Mouse (Mus musculus): ENCODE measurements around the gene Ano1.

Gene Ano1

GRCm38 (mm10) chr7:144634875-144635274, 116.9 kb downstream of the Ano1 start:
- DNase-seq (ENCODE audit: low spot score in 2 of 2): no peak

GRCm38 (mm10) chr7:144634450-144634849, 117.3 kb downstream of the Ano1 start:
- DNase-seq (ENCODE audit: low spot score in 2 of 2): no peak

- DNase-seq (ENCODE audit: low spot score in 2 of 2): no peak
Measured at GRCm38 (mm10) chr7:144632321-144632720, 119.5 kb downstream of the Ano1 start.

- DNase-seq (ENCODE audit: low spot score in 2 of 2): no peak
Measured at GRCm38 (mm10) chr7:144630622-144631021, 121.2 kb downstream of the Ano1 start.

GRCm38 (mm10) chr7:144628334-144628915, 123.3 kb downstream of the Ano1 start:
- no peak for DNase-seq (ENCODE audit: low spot score in 2 of 2)

- no peak for DNase-seq (ENCODE audit: low spot score in 2 of 2)
Measured at GRCm38 (mm10) chr7:144627606-144628333, 124.0 kb downstream of the Ano1 start.

GRCm38 (mm10) chr7:144626042-144626441, 125.7 kb downstream of the Ano1 start:
- DNase-seq (ENCODE audit: low spot score in 2 of 2): no peak

- DNase-seq (ENCODE audit: low spot score in 2 of 2): no peak
Measured at GRCm38 (mm10) chr7:144620721-144621681, 130.8 kb downstream of the Ano1 start.

- no peak for DNase-seq (ENCODE audit: low spot score in 2 of 2)
Measured at GRCm38 (mm10) chr7:144620315-144620714, 131.5 kb downstream of the Ano1 start.

- no peak for DNase-seq (ENCODE audit: low spot score in 2 of 2)
Measured at GRCm38 (mm10) chr7:144615343-144615742, 136.4 kb downstream of the Ano1 start.

- DNase-seq (ENCODE audit: low spot score in 2 of 2): no peak
Measured at GRCm38 (mm10) chr7:144612829-144613228, 138.9 kb downstream of the Ano1 start.

- DNase-seq (ENCODE audit: low spot score in 2 of 2): no peak
Measured at GRCm38 (mm10) chr7:144612351-144612750, 139.4 kb downstream of the Ano1 start.

GRCm38 (mm10) chr7:144611595-144611994, 140.2 kb downstream of the Ano1 start:
- DNase-seq (ENCODE audit: low spot score in 2 of 2): no peak

- DNase-seq (ENCODE audit: low spot score in 2 of 2): no peak
Measured at GRCm38 (mm10) chr7:144609568-144609967, 142.2 kb downstream of the Ano1 start.

- no peak for DNase-seq (ENCODE audit: low spot score in 2 of 2)
Measured at GRCm38 (mm10) chr7:144607862-144608261, 143.9 kb downstream of the Ano1 start.

- no peak for DNase-seq (ENCODE audit: low spot score in 2 of 2)
Measured at GRCm38 (mm10) chr7:144604735-144605134, 147.0 kb downstream of the Ano1 start.

GRCm38 (mm10) chr7:144604291-144604690, 147.5 kb downstream of the Ano1 start:
- no peak for DNase-seq (ENCODE audit: low spot score in 2 of 2)

GRCm38 (mm10) chr7:144600333-144600900, 151.4 kb downstream of the Ano1 start:
- no peak for DNase-seq (ENCODE audit: low spot score in 2 of 2)

- DNase-seq (ENCODE audit: low spot score in 2 of 2): no peak
Measured at GRCm38 (mm10) chr7:144589508-144589907, 162.3 kb downstream of the Ano1 start.

- no peak for DNase-seq (ENCODE audit: low spot score in 2 of 2)
Measured at GRCm38 (mm10) chr7:144587291-144587690, 164.5 kb downstream of the Ano1 start.

GRCm38 (mm10) chr7:144585648-144586047, 166.1 kb downstream of the Ano1 start:
- DNase-seq (ENCODE audit: low spot score in 2 of 2): peak; percentile 35 to 51

GRCm38 (mm10) chr7:144583619-144584018, 168.2 kb downstream of the Ano1 start:
- peak; percentile 53 to 65 for DNase-seq (ENCODE audit: low spot score in 2 of 2)
